Mouse (Mus musculus) stomach, postnatal 0 days (tissue): Measurements from ENCODE around the gene Ank3.

Experiments used
- CTCF ChIP-seq: IDR thresholded peaks from 2 replicates; pipeline ENCODE4 v1.5.1; 2016; ENCODE audit warnings: antibody characterized with exemption, low read depth, mild to moderate bottlenecking, moderate library complexity
- EP300 ChIP-seq: optimal IDR thresholded peaks from 2 replicates; pipeline ENCODE3; 2016; ENCODE audit warnings: antibody characterized with exemption

- TF ChIP-seq CTCF (no peak), EP300 (no peak)
Measured at GRCm38 (mm10) chr10:69453531-69453930, 55.0 kb downstream of the Ank3 start.
